Mouse (Mus musculus): ENCODE measurements around the gene Zfp384. TPM values are rescaled to one million over a fixed set of nuclear protein-coding genes. Genes with fewer than 3 reads are reported as not detected.

Zfp384 gene
- total and polyA plus RNA-seq, 3 experiments = 22.4 to 28.2 (median 22.8) TPM

GRCm38 (mm10) chr6:124966466-124967118, 42.4 kb upstream of the Zfp384 start:
- H3K9ac ChIP-seq (ENCODE audit: low read depth, low read length) = no peak overlapping the region
- no peak for DNase-seq
- H3K27me3 ChIP-seq (ENCODE audit: control insufficient read depth, insufficient read depth, low read length) = no peaks in the 10 kb centered on the region
- no peak for TF ChIP-seq EP300 (IDR thresholded peaks at IDR 0.05; ENCODE audit: insufficient read depth, low read depth, low read length)
- peak; percentile 59 for TF ChIP-seq CTCF (IDR thresholded peaks at IDR 0.05)
- TF ChIP-seq POLR2A (IDR thresholded peaks at IDR 0.05; ENCODE audit: insufficient read depth, low read depth, low read length) = no peak
- 0 out of 2 replicates have a peak, but pooled peaks cover 2% of the 10 kb centered on the region for H3K4me1 ChIP-seq (ENCODE audit: control insufficient read depth, insufficient read depth, low read length)
- H3K36me3 ChIP-seq (ENCODE audit: control insufficient read depth, insufficient read depth, low read length) = no peaks in the 10 kb centered on the region
- H3K4me3 ChIP-seq = no peak overlapping the region
- H3K27ac ChIP-seq = no peak overlapping the region
- WGBS = 93% methylated on average over 7 of the region's 7 CpGs
- no peaks in the 10 kb centered on the region for H3K79me2 ChIP-seq (replicated peaks; ENCODE audit: control insufficient read depth, insufficient read depth, low read length)
- intact Hi-C loops (cut with DNase I) = loop anchor here (1.0 kb wide), 1 partner anchor 63 kb away; no protein-coding TSS in a partner anchor

GRCm38 (mm10) chr6:124967766-124968165, 41.2 kb upstream of the Zfp384 start:
- no peak overlapping the region for H3K4me3 ChIP-seq
- no peak overlapping the region for H3K9ac ChIP-seq (ENCODE audit: low read depth, low read length)
- H3K4me1 ChIP-seq (ENCODE audit: control insufficient read depth, insufficient read depth, low read length) = 0 out of 2 replicates have a peak, but pooled peaks cover 2% of the 10 kb centered on the region
- peak; percentile 29 to 54 for DNase-seq
- no peaks in the 10 kb centered on the region for H3K36me3 ChIP-seq (ENCODE audit: control insufficient read depth, insufficient read depth, low read length)
- no peaks in the 10 kb centered on the region for H3K79me2 ChIP-seq (replicated peaks; ENCODE audit: control insufficient read depth, insufficient read depth, low read length)
- WGBS = 78% methylated on average over 4 of the region's 4 CpGs
- intact Hi-C loops (cut with DNase I) = loop anchor here (1.0 kb wide), 1 partner anchor 64 kb away; no protein-coding TSS in a partner anchor
- TF ChIP-seq CTCF (IDR thresholded peaks at IDR 0.05) (peak; percentile 79), POLR2A (IDR thresholded peaks at IDR 0.05; ENCODE audit: insufficient read depth, low read depth, low read length) (0 out of 2 replicates have a peak, but pooled peaks have one; percentile 9), EP300 (IDR thresholded peaks at IDR 0.05; ENCODE audit: insufficient read depth, low read depth, low read length) (no peak)
- no peak overlapping the region for H3K27ac ChIP-seq
- no peaks in the 10 kb centered on the region for H3K27me3 ChIP-seq (ENCODE audit: control insufficient read depth, insufficient read depth, low read length)

GRCm38 (mm10) chr6:124992241-124992640, 16.7 kb upstream of the Zfp384 start:
- H3K27me3 ChIP-seq (ENCODE audit: control insufficient read depth, insufficient read depth, low read length) = peaks cover 12% of the 10 kb centered on the region

GRCm38 (mm10) chr6:124993365-124993764, 15.6 kb upstream of the Zfp384 start:
- peaks cover 13% of the 10 kb centered on the region for H3K27me3 ChIP-seq (ENCODE audit: control insufficient read depth, insufficient read depth, low read length)
- TF ChIP-seq CTCF (IDR thresholded peaks at IDR 0.05) = no peak
- TF ChIP-seq POLR2A (IDR thresholded peaks at IDR 0.05; ENCODE audit: insufficient read depth, low read depth, low read length) = no peak
- no peak for TF ChIP-seq EP300 (IDR thresholded peaks at IDR 0.05; ENCODE audit: insufficient read depth, low read depth, low read length)
- intact Hi-C loops (cut with DNase I) = no loop called here
- no peak overlapping the region for H3K4me3 ChIP-seq
- H3K79me2 ChIP-seq (replicated peaks; ENCODE audit: control insufficient read depth, insufficient read depth, low read length) = no peaks in the 10 kb centered on the region
- H3K9ac ChIP-seq (ENCODE audit: low read depth, low read length) = no peak overlapping the region
- no peak overlapping the region for H3K27ac ChIP-seq
- WGBS = 68% methylated on average over 9 of the region's 9 CpGs
- peaks cover 4% of the 10 kb centered on the region for H3K4me1 ChIP-seq (ENCODE audit: control insufficient read depth, insufficient read depth, low read length)
- DNase-seq = no peak
- no peaks in the 10 kb centered on the region for H3K36me3 ChIP-seq (ENCODE audit: control insufficient read depth, insufficient read depth, low read length)

More at GRCm38 (mm10) chr6:124992241-124992640, 16.7 kb upstream of the Zfp384 start:
- Histone ChIP-seq H3K4me3 (no peak overlapping the region), H3K79me2 (replicated peaks; ENCODE audit: control insufficient read depth, insufficient read depth, low read length) (no peaks in the 10 kb centered on the region), H3K36me3 (ENCODE audit: control insufficient read depth, insufficient read depth, low read length) (no peaks in the 10 kb centered on the region), H3K27ac (no peak overlapping the region), H3K4me1 (ENCODE audit: control insufficient read depth, insufficient read depth, low read length) (peaks cover 4% of the 10 kb centered on the region), H3K9ac (ENCODE audit: low read depth, low read length) (no peak overlapping the region)
- intact Hi-C loops (cut with DNase I) = no loop called here
- no peak for DNase-seq
- TF ChIP-seq POLR2A (IDR thresholded peaks at IDR 0.05; ENCODE audit: insufficient read depth, low read depth, low read length) (no peak), EP300 (IDR thresholded peaks at IDR 0.05; ENCODE audit: insufficient read depth, low read depth, low read length) (no peak), CTCF (IDR thresholded peaks at IDR 0.05) (no peak)
- 59% methylated on average over 4 of the region's 4 CpGs for WGBS

- Histone ChIP-seq H3K4me3 (no peak overlapping the region), H3K4me1 (ENCODE audit: control insufficient read depth, insufficient read depth, low read length) (peaks cover 4% of the 10 kb centered on the region), H3K27ac (no peak overlapping the region), H3K9ac (ENCODE audit: low read depth, low read length) (no peak overlapping the region), H3K27me3 (ENCODE audit: control insufficient read depth, insufficient read depth, low read length) (peaks cover 13% of the 10 kb centered on the region), H3K36me3 (ENCODE audit: control insufficient read depth, insufficient read depth, low read length) (no peaks in the 10 kb centered on the region), H3K79me2 (replicated peaks; ENCODE audit: control insufficient read depth, insufficient read depth, low read length) (no peaks in the 10 kb centered on the region)
- 16% methylated on average over 11 of the region's 11 CpGs for WGBS
- no peak for DNase-seq
- intact Hi-C loops (cut with DNase I) = no loop called here
- TF ChIP-seq EP300 (IDR thresholded peaks at IDR 0.05; ENCODE audit: insufficient read depth, low read depth, low read length) = no peak
- no peak for TF ChIP-seq CTCF (IDR thresholded peaks at IDR 0.05)
- TF ChIP-seq POLR2A (IDR thresholded peaks at IDR 0.05; ENCODE audit: insufficient read depth, low read depth, low read length) = no peak
Observed at GRCm38 (mm10) chr6:124993876-124994275, 15.1 kb upstream of the Zfp384 start.

- Histone ChIP-seq H3K9ac (ENCODE audit: low read depth, low read length) (no peak overlapping the region), H3K79me2 (replicated peaks; ENCODE audit: control insufficient read depth, insufficient read depth, low read length) (no peaks in the 10 kb centered on the region), H3K27me3 (ENCODE audit: control insufficient read depth, insufficient read depth, low read length) (peaks cover 15% of the 10 kb centered on the region), H3K4me1 (ENCODE audit: control insufficient read depth, insufficient read depth, low read length) (peaks cover 4% of the 10 kb centered on the region), H3K4me3 (no peak overlapping the region), H3K27ac (no peak overlapping the region), H3K36me3 (ENCODE audit: control insufficient read depth, insufficient read depth, low read length) (no peaks in the 10 kb centered on the region)
- intact Hi-C loops (cut with DNase I) = no loop called here
- WGBS = 62% methylated on average over 7 of the region's 7 CpGs
- no peak for DNase-seq
- TF ChIP-seq POLR2A (IDR thresholded peaks at IDR 0.05; ENCODE audit: insufficient read depth, low read depth, low read length) (no peak), EP300 (IDR thresholded peaks at IDR 0.05; ENCODE audit: insufficient read depth, low read depth, low read length) (no peak), CTCF (IDR thresholded peaks at IDR 0.05) (no peak)
Observed at GRCm38 (mm10) chr6:124995246-124995645, 13.7 kb upstream of the Zfp384 start.
